Mouse (Mus musculus): ENCODE measurements at regions not wholly inside any gene's neighbourhood (a gene's known extent, or its start where the extent isn't known, plus 50 kb on each side); places are given as distances from the start of the nearest gene placed in this dataset.

DNA sequence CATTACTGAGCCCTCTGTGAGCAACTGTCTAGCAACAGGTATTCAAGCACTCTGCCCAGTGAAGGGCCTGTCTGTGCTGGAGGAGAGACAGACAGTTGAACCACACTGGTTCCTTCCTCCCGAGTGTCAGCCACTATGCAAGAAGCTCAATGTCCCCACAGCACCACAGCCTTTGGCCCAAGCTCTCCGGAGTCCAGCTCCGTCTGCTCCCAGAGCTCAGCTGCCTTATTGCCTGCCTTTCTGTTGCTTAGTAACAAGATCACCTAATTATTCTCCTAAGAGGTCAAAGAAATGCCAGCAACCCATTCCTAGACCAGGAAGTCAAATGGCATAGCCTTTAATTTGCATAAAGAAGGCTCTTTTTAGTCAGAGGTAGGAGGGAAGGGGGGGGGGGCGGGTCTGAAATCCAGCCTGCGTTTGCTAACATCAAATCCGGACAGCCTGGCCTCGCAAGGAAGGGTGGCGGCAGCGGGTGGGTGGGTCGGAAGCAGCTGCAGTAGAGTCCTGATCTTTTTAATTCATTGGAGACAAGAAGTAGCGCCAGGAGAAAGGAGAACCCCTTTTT lies 64.0 kb upstream of the Bace2 start:
- TF ChIP-seq POLR2A (IDR thresholded peaks at IDR 0.05; ENCODE audit: extremely low read depth, insufficient read depth, low read length): no peak
- no peak for TF ChIP-seq CTCF (IDR thresholded peaks at IDR 0.05; ENCODE audit: extremely low read depth, insufficient read depth, low read length)
- Histone ChIP-seq H3K4me1 (ENCODE audit: control insufficient read depth, insufficient read depth, low read length) (peaks cover 7% of the 10 kb centered on the region; the same call in 1 of the 2 replicates), H3K27ac (ENCODE audit: insufficient read depth, low read length) (no peak overlapping the region), H3K4me3 (ENCODE audit: insufficient read depth, low read length) (no peak overlapping the region)

DNA sequence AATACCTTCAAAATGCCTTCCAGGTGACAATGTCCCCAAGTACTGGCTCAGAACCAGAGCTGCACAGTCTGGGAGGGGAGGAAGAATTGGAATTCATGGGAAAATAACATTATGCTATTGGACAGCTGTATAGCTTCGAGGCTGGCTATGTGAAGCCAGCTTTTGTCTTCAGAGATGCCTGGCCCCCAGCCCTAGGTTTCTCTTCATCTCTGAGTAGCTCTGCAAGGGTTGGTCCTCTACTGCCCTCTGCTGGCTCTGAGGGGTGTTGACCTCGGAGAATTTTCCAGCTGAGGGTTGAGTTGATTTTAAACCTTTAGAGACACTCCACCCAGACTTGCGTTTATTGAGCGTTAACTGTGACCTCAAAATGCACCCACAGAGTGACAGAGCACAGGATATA lies 63.3 kb upstream of the Bace2 start:
- Histone ChIP-seq H3K4me1 (ENCODE audit: control insufficient read depth, insufficient read depth, low read length) (peaks cover 7% of the 10 kb centered on the region; the same call in 1 of the 2 replicates), H3K27ac (ENCODE audit: insufficient read depth, low read length) (no peak overlapping the region), H3K4me3 (ENCODE audit: insufficient read depth, low read length) (no peak overlapping the region)
- TF ChIP-seq POLR2A (IDR thresholded peaks at IDR 0.05; ENCODE audit: extremely low read depth, insufficient read depth, low read length): no peak
- peak; percentile 84 for TF ChIP-seq CTCF (IDR thresholded peaks at IDR 0.05; ENCODE audit: extremely low read depth, insufficient read depth, low read length)

DNA sequence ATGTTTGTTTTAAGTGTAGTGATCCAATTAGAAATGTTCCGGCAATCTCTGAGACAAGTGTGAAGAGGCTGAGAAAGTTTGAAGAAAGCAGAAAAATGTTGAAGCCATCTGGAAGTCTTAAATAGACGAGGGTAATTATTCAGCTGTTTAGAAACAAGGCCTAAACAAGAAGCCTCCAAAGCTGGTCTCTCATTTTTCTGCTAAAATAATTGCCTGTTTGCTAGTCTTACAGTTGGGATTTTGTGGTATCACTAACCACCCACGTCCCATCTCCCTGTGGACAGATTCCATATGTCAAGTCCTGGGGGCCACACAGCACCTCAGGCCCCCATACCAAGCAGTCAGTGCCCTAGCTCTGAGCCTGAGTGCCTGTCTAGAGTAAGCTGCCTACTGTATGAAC lies 59.4 kb upstream of the Bace2 start:
- no peak for TF ChIP-seq POLR2A (IDR thresholded peaks at IDR 0.05; ENCODE audit: extremely low read depth, insufficient read depth, low read length)
- TF ChIP-seq CTCF (IDR thresholded peaks at IDR 0.05; ENCODE audit: extremely low read depth, insufficient read depth, low read length): no peak
- no peak overlapping the region for H3K27ac ChIP-seq (ENCODE audit: insufficient read depth, low read length)
- H3K4me3 ChIP-seq (ENCODE audit: insufficient read depth, low read length): no peak overlapping the region
- H3K4me1 ChIP-seq (ENCODE audit: control insufficient read depth, insufficient read depth, low read length): peaks cover 4% of the 10 kb centered on the region; the same call in 1 of the 2 replicates

DNA sequence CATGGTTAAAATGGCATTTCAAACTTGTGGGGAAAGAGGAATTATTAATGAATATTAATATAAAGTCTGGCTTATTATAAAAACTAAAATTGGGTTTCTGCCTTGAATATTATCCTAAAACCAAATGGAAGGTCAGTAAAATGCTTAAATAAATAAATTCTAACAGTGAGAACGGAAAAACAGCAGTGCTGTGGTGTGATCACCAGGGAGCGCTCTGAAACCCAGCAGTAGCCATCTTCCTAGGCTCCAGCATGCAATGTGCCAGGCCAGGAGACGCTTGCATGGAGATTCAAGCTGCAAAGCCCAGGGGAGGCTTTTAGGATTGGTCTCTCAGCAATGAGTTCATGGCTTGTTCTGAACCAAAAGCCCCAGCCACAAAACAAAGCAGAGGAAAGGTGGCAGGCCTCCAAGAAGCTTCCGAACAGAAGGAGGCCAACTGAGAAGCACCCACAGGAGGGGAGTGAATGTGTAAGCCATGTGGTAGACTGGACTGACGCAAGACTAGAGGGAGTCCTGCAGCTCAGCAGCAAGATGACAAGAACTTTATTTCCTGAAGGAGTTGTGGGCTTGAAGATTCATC lies 52.3 kb upstream of the Bace2 start:
- H3K27ac ChIP-seq (ENCODE audit: insufficient read depth, low read length): no peak overlapping the region
- no peak overlapping the region for H3K4me3 ChIP-seq (ENCODE audit: insufficient read depth, low read length)
- H3K4me1 ChIP-seq (ENCODE audit: control insufficient read depth, insufficient read depth, low read length): no peaks in the 10 kb centered on the region
- TF ChIP-seq POLR2A (IDR thresholded peaks at IDR 0.05; ENCODE audit: extremely low read depth, insufficient read depth, low read length) (no peak), CTCF (IDR thresholded peaks at IDR 0.05; ENCODE audit: extremely low read depth, insufficient read depth, low read length) (0 out of 2 replicates have a peak, but pooled peaks have one; percentile 7)
